Mouse (Mus musculus) heart, adult 2 months (tissue): ENCODE data around the gene Cklf.

Source experiments
- CTCF ChIP-seq: fragments of 200-600 bp; IDR thresholded peaks from 2 replicates; pipeline ENCODE4 v1.8.1; 2022; ENCODE audit warnings: antibody characterized with exemption, mild to moderate bottlenecking, moderate library complexity
- EP300 ChIP-seq: fragments of 200-500 bp; IDR thresholded peaks from 2 replicates; pipeline ENCODE4 v1.6.1; 2011; ENCODE audit warnings: low read depth, low read length, control low read depth; ENCODE audit not compliant: insufficient read depth
- POLR2A ChIP-seq: fragments of 200-500 bp; IDR thresholded peaks from 2 replicates; pipeline ENCODE4 v1.6.1; 2011; ENCODE audit warnings: mild to moderate bottlenecking, low read depth, low read length, control low read depth; ENCODE audit not compliant: insufficient read depth

DNA sequence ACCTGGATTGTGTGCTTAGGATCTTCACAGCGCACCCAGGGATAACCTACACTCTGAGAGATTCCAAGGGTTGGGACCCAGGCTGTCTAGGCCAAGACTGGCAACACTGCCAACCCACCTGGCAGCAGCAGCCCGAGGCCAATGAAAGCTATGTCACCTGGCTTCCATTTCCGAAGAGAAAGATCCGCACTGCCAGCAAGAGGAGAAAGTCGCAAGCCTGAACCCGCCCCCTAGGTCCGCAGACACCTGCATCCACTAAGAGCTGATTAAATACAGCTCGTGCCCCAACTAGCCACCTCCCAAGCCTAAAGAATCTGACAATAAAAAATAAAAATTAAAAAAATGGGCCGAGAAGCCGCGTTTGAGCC, 2.8 kb upstream of the Cklf start:
- no peak for TF ChIP-seq EP300
- TF ChIP-seq CTCF = no peak
- no peak for TF ChIP-seq POLR2A
